Mouse (Mus musculus): ENCODE results near the gene Il18r1.
A peak's percentile ranks its signal among the peaks of the same experiment; 100 is the strongest.

Il18r1 gene

DNA sequence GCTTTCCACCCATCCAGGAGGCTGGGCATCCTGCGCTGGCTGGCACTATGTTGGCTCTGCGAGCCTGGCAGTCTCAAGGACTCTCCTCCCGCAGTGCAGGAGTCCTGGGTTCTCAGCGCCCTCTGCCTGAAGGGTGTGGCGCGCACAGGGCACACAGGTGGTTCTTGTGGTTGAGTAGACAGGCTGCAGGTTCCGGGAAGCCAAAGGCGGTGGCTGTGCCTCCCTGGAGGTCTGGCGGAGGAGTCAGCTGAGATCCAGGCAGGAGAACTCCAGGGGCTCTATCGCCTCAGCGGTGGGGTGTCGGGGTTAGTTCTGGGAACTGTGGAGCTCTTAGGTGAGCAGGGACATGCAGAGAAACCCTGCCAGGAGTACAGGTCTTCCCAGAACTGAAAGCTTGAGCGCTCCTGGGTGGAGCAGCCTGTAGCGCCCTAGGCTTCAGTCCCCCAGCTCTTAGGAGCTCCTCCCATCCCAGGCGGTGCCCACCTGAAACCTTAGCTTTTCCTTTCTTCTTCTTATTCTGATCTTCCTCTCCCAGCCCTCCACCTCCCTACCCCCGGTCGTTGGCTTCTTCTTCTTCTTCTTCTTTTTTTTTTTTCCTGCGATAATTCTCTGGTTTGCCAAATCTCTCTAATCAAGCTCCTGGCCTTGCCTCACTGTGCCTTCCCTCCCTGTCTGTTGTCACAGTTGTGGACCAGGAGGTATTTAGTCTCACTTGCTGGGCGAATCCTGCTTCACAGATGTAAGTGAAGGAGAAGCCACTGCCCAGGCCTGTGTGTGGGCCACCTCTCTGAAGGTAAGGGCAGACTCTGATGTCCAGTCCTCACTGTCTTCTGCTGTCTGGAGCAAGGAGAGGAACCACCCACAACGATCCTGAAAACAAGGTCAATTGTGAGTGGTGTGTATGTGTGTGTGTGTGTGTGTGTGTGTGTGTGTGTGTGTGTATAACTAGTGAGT, at the start of gene Il18r1:
Gene Il18r1 (plus strand): TSS at position 76 of the 954 bp plus-strand sequence.
- DNase-seq = peak; percentile 36 to 43

DNA sequence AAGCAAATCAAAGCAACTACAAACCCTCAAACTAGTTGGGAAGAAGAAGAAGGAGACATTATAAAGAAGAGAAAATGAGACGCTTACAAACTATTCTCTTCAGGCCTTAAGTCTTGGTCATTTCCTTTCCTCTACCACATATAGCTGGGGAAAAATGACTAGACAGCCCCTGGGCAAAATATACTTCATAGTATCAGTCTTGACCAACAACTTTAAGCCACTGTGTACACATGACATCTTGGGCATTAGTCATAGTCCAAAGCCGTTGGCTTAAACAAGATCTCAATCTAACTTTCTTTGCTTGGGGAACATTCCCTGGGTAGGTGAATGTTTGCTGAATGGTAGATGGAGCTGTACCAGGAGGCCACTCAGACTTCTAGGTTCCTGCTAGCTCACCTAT, 48.3 kb upstream of the Il18r1 start:
- no peak for DNase-seq

DNA sequence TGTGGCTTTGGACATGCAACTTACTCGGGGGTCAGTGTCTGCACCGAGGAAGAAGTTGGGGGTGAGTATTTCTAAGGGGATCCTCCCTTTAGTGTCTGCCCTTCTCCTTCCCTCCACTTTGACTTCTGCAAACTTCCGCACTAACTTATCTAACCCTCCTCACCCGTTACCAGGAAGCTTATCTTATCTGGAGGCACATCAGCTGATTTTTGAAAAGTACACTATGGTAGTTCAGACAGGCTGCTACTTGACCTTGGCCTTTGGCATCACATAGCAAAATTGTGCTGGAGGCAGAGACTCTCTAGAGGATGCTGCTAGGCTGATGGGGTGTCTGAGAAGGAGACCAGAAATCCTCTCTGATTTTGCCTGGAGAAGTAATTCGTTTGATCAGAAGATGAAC, 46.8 kb upstream of the Il18r1 start:
- DNase-seq = no peak

DNA sequence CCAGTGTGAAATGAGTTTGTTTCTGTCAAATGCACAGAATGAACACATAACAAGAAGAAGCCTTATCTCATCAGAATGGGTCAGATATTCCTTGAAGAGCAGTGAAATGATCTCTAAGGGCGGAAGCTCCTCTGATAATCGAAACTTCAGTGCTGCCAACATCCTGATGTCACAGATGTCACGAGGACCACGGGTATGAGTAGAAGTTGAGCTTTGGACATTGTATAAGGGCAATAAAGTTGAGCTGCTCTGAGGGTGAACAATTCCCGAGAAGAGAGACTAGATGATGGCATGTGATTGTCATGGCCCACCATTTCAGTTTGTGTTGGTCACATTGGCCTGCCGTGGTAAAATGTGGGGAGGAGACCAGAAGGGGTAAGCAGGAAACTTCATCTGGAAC, 41.5 kb upstream of the Il18r1 start:
- DNase-seq = no peak

DNA sequence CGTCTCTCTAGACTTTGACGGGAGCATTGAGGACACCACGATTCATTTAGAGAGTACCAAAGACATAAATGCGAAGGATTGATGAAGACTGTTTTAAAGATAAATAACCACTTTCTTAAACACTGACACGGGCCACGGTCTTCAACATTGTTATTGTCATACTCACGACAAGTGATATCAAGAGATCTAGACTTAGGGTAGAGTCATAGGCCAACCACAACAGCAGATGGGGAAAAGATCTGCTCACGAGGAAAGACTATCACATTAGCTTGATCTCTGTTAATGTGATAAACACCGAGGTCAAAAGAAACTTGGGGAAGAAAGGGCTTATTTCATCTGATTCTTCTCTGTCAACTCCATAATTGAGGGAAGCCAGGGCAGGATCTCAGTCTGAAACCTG, 38.1 kb upstream of the Il18r1 start:
- DNase-seq = no peak

DNA sequence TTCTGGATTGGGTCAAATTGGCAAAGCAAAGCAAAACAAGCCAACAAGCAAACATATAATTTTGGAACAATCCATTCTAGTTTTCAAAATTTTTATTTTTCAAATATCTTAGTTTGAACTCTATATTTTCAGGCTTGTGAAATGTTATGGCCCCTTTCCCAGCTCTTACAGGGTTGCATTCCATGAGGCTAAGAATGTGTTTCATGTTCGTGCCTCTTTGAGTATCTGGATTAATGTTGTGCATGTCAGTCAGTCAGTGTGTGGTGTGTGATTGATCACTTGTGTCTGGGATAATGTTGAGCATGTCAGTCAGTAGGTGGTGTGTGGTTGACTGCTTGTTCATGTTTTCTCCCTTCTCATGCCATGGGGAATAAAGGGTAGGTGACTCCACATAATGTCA, 37.5 kb upstream of the Il18r1 start:
- no peak for DNase-seq

DNA sequence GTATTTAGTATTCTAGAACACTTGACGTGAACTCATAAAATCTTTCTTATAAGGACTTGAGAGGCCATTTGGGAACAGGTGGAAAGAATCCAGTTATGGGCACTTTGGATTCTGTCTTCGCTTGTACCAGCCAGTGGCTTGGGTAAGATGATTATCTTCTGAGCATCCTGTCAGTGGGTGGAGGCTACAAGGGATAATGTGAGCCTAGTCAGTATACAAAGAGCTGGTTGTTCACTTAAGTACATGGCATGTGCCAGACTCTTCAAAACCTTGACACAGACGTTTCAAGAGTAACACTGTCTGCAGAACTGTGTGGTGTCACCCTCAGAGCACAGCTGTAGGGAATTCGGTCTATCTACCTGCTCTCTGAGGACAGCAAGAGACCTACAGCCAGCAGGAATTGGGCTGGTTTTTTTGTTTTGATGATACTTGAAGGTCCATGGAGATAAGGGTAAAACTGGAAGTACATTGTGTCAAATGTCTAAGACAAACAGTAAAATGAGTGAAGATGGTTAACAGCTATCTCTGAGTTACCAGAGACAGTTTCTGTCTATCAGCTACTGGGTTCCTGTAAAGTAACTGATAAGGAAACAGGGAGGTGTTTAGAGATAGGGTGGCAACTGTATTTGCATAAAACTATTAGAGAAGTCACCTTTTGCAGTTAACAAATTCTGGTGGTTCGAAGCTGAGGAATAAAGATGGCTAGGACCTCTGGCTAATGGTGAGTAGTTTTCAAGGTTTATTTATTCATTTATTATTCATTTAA, 36.3 kb upstream of the Il18r1 start, which contains the start of gene Il1rl1:
Gene Il1rl1 (plus strand): TSS at position 661 of the 766 bp plus-strand sequence.
- no peak for DNase-seq

DNA sequence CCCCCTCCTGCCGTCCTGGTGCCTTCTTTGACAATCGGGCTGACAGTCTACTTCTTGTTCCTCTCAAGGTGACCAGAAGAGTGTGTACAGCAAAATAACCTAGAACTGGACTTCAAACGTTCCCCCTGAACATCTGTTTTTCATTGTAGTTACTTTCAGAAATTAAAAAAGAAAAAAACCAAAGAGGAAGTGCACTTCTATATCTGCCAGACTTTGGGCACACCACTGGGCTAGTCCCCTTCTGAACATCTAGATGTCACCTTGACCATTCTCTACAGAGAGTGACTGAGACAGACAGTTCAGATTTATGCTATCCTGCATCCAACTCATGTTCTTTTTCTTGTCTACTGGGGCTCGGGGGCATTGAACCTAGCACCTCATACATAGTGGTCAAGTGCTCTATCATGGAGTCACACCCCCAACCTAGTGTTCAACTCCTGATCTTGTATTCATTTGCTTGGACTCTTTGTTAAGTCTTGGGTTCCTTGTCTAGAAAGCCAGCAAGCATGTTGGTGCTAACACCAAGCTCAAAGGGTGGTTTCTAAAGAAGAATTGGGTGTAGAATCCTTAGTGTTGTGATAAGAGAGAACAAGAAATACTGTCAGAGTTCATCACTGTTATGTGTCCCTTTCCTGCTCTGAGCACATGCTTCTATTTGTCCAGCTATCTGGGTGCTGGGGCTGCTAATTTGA, 35.1 kb upstream of the Il18r1 start:
- no peak for DNase-seq

DNA sequence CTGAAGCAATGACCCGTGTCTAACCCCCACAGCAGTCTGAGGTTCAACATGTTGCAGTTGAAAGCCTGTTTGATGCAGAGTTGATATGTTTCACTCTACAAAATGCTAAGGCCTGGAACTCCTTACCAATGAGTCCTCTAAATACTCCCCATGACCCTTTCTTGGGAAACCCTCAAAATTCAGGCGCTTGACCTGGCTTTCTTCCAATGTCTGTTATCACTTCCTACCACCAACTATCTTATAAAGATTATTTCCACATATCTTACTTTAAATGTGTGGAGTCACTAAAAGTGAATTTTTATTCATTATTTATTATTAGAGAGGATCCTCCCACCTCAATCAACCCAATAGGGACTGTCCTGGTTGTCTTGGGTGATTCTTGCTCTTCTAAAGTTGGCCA, 33.2 kb upstream of the Il18r1 start:
- DNase-seq = no peak

DNA sequence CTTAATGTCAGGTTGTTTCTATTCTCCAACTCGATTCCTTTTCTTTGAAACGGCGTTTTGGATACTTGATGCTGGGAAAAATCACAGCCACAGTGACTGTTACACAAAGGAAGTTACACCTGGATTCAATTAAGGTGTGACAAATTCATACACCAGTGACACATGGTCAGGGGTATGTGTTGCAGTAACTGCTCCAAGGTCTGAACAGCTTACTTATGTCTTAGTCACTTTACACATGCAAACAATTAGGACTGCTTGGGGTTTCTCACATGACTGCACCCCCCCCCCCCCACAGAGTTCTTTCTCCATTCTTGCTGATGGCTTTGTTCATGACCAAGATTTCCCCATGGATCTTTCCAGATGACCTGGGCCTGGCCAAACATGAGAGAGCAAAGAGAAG, 29.4 kb upstream of the Il18r1 start:
- DNase-seq = no peak

DNA sequence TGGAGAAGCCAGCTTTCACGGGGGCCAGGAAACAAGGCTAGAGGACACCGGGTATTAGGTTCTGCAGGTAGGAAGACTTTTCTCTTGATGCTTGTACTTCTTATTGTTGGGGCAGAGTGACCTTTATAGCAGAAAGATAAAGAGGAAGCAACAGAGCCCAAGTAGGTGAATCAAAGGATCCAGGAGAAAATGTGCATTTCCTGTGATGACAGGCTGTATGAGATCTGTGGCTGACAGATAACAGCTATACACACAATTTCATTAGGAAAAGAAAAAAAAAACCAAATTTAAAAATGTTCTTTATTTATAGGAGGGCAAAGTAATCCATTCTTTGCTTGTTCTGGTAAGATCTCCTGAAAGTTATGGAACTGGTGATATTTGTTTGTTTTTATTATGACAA, 28.0 kb upstream of the Il18r1 start:
- DNase-seq = no peak

DNA sequence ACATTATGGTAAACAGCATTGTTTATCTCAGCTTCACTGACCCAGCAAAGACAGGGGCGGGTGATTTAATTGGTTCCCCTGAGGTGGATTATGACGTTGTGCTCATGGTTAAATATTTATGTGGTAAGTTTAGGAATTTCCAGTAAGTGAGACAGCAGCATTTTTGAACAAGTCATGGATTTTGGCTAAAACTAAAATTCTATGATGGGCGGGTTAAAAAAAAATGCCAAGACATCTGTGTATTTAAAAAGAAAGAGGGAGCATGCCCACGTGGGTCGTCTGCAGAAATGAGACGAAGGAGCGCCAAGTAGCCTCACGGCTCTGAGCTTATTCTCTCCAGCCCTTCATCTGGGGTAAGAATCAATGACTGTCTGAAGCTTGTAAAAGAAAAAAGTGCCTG, 25.8 kb upstream of the Il18r1 start:
- DNase-seq = no peak

DNA sequence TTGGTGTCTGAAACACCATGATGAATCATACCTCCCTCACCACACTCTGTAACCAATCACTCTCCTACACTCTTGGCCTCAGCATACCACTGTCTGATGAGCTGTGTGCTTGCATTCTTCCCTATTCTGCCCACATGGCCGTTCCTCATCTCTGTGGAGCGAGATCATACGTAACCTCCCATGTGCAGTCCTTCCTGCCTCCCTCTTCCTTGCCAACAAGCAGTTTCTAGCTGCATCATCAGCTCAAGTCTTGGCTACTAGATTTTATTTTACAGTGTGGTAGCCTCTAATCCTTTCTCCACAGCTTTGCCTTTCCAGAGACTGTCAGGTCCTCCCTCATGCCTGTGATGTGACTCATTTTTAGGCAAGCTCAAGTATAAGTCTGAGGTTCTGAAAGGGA, 20.6 kb upstream of the Il18r1 start:
- no peak for DNase-seq

DNA sequence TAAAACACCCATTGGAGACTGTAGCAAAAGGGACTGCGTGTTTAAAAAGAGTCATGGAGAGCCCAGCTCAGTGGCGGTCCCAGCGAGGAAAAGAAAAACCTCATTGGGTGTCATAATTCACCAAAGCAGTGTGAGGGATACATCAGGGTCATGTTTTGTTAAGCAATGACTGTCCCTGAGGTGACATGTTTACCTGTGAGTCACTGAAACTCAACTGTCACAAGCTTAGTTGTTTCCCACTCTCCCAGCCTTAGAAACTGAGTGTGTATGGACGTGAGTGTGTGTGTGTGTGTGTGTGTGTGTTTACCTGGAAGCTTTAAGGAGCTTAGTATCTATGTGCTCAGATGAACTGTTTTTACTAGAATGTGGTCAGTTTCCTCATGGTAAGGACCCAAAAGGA, 2.0 kb downstream of the Il18r1 start:
- DNase-seq = no peak

DNA sequence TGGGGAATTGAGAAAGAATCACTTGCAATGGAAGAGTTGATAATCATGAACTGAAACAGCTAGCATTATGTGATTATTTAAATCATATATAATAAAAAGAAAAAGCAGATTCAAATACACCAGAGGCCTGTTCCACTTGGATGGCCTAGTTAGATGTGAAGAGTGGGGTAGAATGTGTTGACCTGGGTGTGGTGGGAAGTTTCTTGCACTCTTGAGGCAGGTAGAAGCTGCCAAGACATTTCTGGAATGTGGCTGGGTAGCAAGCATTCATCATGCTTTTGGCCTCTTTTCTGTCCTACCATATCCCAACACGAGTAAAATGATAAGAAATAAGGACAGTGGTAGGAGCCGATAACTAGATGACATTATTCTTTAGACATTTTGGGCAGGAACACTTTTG, 3.5 kb downstream of the Il18r1 start:
- no peak for DNase-seq

DNA sequence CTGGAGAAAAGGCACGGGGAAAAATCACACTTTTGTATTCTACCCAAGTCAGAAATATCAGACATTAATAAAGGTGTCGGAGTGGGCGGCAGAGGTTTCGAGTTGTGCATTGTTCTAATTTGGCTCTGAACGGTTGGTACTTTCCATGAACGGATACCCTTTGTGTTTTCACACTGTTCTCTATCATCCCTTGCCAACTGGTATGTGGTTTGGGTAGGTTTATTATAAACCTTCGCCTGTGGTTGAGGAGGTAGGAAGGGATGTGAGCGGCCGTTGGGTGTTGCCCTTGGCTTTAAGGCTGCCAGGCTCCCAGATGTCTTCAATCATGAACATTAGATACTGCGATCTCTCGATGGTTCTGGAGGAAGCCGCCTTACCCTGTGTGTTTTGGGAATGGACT, 4.5 kb downstream of the Il18r1 start:
- no peak for DNase-seq

DNA sequence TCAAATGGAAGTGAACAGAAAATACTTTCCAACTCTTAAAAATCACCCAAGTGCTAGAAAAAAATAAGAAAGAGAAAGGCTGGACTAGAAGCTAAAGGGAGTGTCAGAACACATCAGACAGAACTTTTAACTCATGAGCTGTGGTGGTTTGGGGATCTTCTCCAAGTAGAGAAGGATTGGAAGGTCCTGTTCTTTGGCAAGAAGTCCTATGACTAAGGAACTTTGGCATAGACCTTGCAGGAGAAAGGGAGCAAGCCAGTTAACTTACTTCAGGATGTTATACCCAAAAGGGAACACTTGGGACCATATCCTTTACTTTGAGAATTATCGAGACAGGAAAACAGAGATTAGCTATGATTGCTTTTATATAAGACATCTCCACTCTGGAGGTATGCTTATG, 7.0 kb downstream of the Il18r1 start:
- no peak for DNase-seq

DNA sequence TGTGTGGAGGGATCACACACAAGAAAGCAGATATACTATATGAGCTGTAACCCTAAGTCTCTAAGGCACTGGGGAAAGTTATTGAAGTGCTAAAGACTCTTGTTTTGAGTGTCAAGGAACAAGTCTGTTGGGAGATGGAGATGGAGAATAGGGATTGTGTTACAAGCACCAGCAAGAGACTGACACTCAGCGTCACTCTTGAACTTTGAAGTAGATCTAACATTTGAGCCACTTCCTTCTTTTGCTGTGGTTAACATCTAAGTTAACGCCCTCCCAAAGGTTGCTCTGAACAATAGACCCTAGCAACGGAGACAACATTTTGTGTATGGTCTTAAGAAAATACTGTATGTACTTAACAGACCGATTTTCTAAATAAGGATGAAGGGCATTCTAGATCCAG, 8.3 kb downstream of the Il18r1 start:
- DNase-seq = no peak

DNA sequence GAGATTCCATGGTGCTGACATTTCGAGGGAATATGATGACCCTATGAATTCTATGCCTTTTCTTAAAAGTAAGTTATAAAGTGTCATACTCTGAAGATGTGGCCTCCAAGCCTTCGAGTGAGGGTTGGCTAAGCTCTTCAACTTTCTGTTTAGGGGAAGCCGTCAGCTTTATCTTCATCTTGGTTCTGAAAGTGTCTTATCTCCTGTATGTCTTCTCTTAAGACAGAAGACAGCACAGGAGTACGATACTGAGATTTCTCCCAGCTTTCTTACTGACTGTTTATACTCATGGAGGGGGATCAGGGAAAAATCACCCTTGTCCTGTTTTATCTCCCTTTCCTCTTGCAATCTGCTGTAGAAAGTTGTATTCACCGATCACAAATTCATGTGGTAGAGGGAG, 9.0 kb downstream of the Il18r1 start:
- no peak for DNase-seq

DNA sequence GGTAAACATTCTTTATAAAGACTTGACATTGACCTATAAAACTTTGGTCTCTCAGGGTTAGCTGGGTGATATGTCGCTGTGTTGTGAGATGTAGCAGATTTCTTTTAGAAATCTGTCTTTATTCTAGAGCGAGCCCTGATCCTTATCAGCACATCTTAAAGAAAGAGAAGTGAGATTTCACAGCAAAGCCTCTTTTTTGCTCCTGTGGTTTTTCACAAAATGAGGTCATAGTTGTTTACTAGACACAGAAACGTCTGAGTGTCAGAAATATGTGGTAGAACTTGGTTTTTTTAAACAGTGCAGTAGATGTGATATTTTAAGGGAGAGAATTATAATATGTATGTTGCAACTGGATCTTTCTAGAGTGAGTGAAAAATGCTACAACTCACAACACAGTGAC, 10.3 kb downstream of the Il18r1 start:
- no peak for DNase-seq

DNA sequence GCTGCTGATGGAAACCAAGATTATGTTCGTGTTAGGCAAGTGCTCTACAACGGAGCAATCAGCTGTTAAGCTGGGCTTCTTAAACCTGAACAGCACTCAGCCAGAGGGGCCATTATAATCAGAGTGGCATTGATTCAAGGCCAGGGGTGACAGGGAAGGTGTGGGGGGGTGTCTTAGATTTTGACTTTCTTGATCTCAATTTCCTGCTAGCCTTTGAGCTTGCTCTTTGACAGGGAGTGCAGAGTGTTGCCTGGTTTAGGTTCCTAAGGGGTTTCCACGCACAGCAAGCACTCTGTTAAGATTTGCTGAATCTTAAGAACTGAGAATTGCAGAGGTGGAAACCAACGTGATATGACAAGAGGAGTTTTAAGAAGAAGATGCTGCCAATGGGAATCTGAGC, 11.4 kb downstream of the Il18r1 start:
- DNase-seq = no peak

DNA sequence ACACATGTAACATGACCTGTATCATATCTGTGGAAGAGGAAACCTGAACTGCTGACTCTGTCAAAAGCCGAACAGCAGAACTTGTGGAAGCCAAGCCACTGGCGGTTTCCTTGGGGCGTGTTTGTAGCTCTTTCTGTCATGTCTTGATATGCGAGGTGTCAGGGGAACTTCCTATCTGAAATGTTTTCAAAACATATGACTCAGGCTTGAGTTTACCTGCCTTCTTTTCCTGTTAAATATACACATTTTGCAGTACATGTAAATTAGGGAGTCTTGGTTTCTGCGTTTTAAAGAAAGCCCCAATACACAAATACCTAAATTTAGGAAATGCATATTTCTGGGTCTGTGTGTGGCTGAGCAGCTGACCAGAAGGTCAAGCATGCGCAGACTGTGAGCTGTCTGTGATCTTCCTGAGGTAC, 14.2 kb downstream of the Il18r1 start:
- no peak for DNase-seq

DNA sequence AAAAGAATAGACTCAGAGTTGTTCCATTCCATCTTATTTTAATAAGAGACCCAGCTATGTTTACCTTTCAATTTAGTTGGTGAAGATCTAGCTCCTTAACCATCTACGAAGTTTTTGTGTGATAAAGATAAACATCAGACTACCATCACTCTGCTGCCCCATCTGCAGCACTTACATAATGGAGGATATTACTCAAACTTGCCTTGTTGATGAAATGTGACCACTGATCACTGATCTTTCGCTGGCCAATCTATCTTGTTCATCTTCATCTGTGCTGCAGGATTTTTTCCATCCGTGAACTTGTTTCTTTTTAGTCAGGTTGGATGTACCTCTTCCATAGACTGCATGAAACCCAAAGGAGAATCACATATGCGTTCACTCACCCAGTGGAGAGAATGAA, 29.2 kb downstream of the Il18r1 start:
- DNase-seq = no peak
